Mouse (Mus musculus) kidney, postnatal 0 days (tissue): ENCODE results near the gene Ror2. TPM values are rescaled to one million over a fixed set of nuclear protein-coding genes. Genes with fewer than 3 reads are reported as not detected.
A peak's percentile ranks its signal among the peaks of the same experiment; 100 is the strongest.

Source experiments
- ATAC-seq: fragments of 200-750 bp; cut with Nextera tagmentation; replicated peaks from 2 replicates; pipeline ENCODE4 v1.8.0; 2017; ENCODE audit warnings: low read depth, moderate number of reproducible peaks, moderate TSS enrichment, moderate library complexity; ENCODE audit not compliant: low FRiP score
- DNase-seq: peaks from one replicate; pipeline ENCODE4 v3.0.0-alpha.2; 2016; ENCODE audit warnings: low spot score
- H3K27ac ChIP-seq: fragments of 300-500 bp; sonication (generic); 2 replicates; pipeline ENCODE4 v1.5.1; 2014; ENCODE audit warnings: mild to moderate bottlenecking
- H3K27me3 ChIP-seq: fragments of 300-500 bp; sonication (generic); 2 replicates; pipeline ENCODE4 v1.6.1; 2014; ENCODE audit warnings: low read length, mixed read lengths; ENCODE audit not compliant: insufficient read depth
- H3K36me3 ChIP-seq: fragments of 300-500 bp; sonication (generic); 2 replicates; pipeline ENCODE4 v1.6.1; 2014; ENCODE audit warnings: low read length, mixed read lengths; ENCODE audit not compliant: insufficient read depth
- H3K4me1 ChIP-seq: fragments of 300-500 bp; sonication (generic); replicated peaks from 2 replicates; pipeline ENCODE4 v1.6.1; 2014; ENCODE audit warnings: antibody characterized with exemption, low read length, mixed read lengths; ENCODE audit not compliant: insufficient read depth
- H3K4me2 ChIP-seq: fragments of 300-500 bp; sonication (generic); 2 replicates; pipeline ENCODE4 v1.6.1; 2014; ENCODE audit warnings: mild to moderate bottlenecking, low read length, moderate library complexity, mixed read lengths
- H3K4me3 ChIP-seq: fragments of 300-500 bp; sonication (generic); replicated peaks from 2 replicates; pipeline ENCODE4 v1.5.1; 2014; ENCODE audit warnings: low read depth, low read length
- H3K9ac ChIP-seq: fragments of 300-500 bp; sonication (generic); 2 replicates; pipeline ENCODE4 v1.6.1; 2014; ENCODE audit warnings: low read depth, low read length
- H3K9me3 ChIP-seq: fragments of 300-500 bp; sonication (generic); replicated peaks from 2 replicates; pipeline ENCODE4 v1.6.1; 2016; ENCODE audit warnings: low read length, inconsistent platforms, mixed read lengths
- CTCF ChIP-seq: IDR thresholded peaks from 2 replicates; pipeline ENCODE4 v1.5.1; 2016; ENCODE audit warnings: antibody characterized with exemption, low read depth, mild to moderate bottlenecking, moderate library complexity
- WGBS: fragments of 180-500 bp; shearing (Covaris S2); extraction: QIAGEN DNeasy Blood & Tissue Kit; methylation state at CpG from one replicate; pipeline ENCODE4 v1.1.7; 2014; 5-methylcytosine and 5-hydroxymethylcytosine counted together
- polyA plus RNA-seq: library from polyadenylated mRNA; unstranded; fragments of >200 nt; fragmentation: Nextera tagmentation; extraction: Ambion mirVana; gene quantifications from 2 replicates; pipeline ENCODE4 v1.2.1, GENCODE M21; 2015

Gene Ror2
- polyA plus RNA-seq, 1 experiment from 2014 or later = 7.4 TPM

DNA sequence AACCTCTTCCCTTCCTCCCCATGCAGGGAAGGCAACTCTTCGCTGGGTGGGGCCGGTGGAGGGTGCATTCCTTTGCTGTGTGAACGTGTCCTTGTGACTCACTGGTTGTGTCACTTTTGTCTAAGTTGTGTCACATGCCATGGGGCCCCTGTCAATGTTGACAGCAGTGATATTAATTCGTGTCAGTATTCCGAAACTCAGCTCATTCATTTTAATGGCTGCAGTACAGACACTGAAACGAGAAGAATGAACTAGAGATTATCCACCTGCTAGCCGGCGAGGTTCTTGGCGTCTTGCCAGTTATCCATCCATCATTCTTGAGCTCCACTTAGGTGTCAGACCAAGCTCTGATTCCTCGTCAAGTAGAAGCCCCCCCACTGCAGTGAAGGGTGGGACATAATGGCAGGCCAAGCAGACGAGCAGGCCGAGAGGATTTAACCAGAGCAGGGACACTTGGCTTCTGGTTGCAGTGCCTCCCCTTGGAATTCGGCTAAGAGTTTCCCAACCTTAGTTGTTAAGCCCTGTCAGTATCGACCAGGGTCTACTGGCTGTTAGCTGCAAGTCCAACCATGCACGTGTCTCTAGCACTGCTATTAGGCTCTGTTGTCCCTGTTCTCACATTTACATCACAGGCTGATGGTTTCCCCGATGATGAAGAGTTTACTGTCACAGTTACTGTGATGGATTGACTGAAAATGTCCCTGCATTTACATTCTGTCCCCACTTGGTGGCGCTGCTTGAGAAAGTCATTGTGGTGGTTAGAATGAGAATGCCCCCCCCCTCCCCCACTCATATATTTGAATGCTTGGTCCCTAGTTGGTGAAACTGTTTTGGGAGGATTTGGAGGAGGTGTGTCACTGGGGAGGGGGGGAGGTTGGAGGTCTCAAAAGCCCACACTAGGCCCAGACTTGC is 185.9 kb downstream of the Ror2 start:
- WGBS = 34% methylated on average over 17 of the region's 17 CpGs
- H3K4me1 ChIP-seq = no peaks in the 10 kb centered on the region
- ATAC-seq (0 out of 2 replicates have a peak, but pooled peaks have one; percentile 27), DNase-seq (peak; percentile 31)
- H3K4me3 ChIP-seq = no peak overlapping the region
- no peaks in the 10 kb centered on the region for H3K9me3 ChIP-seq
- H3K36me3 ChIP-seq = no peaks in the 10 kb centered on the region
- H3K4me2 ChIP-seq = no peak overlapping the region
- no peak overlapping the region for H3K27ac ChIP-seq
- peak; percentile 60 for TF ChIP-seq CTCF
- no peak overlapping the region for H3K9ac ChIP-seq
- no peaks in the 10 kb centered on the region for H3K27me3 ChIP-seq

DNA sequence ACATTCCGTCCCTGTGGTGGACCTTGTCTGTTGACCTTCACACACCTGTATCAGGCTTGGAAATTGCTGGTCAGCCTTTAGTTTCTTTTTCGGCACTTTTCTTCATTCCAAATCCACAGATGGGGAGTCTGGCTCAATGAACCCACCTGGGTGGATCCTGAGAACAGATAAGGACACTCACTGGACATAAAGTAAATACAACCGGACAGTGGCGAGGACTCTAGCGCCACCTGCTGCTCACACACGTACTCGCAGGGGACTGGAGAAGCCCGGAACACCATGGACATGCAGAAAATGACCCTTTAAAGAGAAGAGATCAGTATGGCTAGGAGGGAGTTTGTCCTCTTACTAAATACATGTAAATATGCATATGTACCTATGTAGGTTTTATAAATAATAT is 189.3 kb downstream of the Ror2 start:
- WGBS = 17% methylated on average over 8 of the region's 8 CpGs

GRCm38 (mm10) chr13:53095222-53095621 is 190.7 kb downstream of the Ror2 start:
- H3K9ac ChIP-seq = no peak overlapping the region
- H3K4me2 ChIP-seq = no peak overlapping the region
- 68% methylated on average over 17 of the region's 17 CpGs for WGBS
- no peak overlapping the region for H3K4me3 ChIP-seq
- H3K36me3 ChIP-seq = no peaks in the 10 kb centered on the region
- peak; percentile 50 for TF ChIP-seq CTCF
- peak; percentile 40 for DNase-seq
- ATAC-seq = no peak
- no peak overlapping the region for H3K27ac ChIP-seq
- H3K4me1 ChIP-seq = no peaks in the 10 kb centered on the region
- no peaks in the 10 kb centered on the region for H3K9me3 ChIP-seq
- H3K27me3 ChIP-seq = no peaks in the 10 kb centered on the region

More for the DNA sequence above, 189.3 kb downstream of the Ror2 start:
- no peak overlapping the region for H3K4me2 ChIP-seq
- H3K9me3 ChIP-seq = no peaks in the 10 kb centered on the region
- H3K27me3 ChIP-seq = no peaks in the 10 kb centered on the region
- H3K4me1 ChIP-seq = no peaks in the 10 kb centered on the region
- no peaks in the 10 kb centered on the region for H3K36me3 ChIP-seq
- no peak overlapping the region for H3K4me3 ChIP-seq
- H3K9ac ChIP-seq = no peak overlapping the region
- H3K27ac ChIP-seq = no peak overlapping the region
- TF ChIP-seq CTCF = peak; percentile 95
- no peak for ATAC-seq
- peak; percentile 81 for DNase-seq

DNA sequence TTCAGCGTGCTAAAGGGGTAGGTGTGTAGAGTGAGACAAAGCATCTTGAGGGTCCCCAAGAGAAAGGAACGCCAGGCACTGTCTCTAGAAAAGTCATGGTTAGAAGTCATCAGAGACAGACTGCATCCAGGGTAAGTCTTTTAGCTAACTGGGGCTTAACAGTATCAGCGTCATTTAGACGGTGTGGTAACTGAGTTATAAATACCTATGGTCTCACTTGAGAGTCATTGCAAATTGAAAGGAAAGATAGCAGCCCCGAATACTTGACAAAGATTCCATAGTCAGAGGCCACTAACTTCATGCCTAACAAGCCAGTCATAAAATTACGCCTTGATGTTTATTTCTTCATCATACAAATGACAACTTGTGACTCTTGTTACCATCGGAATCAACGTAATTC is 191.3 kb downstream of the Ror2 start:
- no peaks in the 10 kb centered on the region for H3K27me3 ChIP-seq
- no peak for DNase-seq
- no peak overlapping the region for H3K4me2 ChIP-seq
- no peaks in the 10 kb centered on the region for H3K9me3 ChIP-seq
- no peaks in the 10 kb centered on the region for H3K4me1 ChIP-seq
- no peak for ATAC-seq
- H3K27ac ChIP-seq = no peak overlapping the region
- no peaks in the 10 kb centered on the region for H3K36me3 ChIP-seq
- no peak for TF ChIP-seq CTCF
- no peak overlapping the region for H3K4me3 ChIP-seq
- WGBS = 79% methylated on average over 8 of the region's 8 CpGs
- H3K9ac ChIP-seq = no peak overlapping the region

DNA sequence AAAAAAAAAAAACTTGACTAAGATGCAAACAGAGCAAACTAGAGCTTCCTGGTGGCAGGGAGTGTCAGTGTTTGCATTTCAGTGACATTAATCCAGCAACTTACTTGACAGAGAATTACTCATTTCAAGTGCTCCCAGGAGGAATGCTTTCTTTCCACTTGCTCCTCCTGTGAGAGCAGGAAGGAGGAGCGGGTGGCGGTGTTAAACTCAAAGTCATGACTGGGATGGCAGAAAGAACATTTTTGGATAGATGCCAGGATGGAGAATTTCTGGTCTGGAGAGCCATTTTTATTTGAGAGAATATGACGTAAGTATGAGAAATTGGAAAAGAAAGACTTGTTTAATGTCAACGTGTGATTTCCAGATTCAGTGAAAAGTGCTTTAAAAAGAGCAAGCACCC is 192.5 kb downstream of the Ror2 start:
- Histone ChIP-seq H3K4me2 (no peak overlapping the region), H3K4me3 (no peak overlapping the region), H3K9me3 (no peaks in the 10 kb centered on the region), H3K4me1 (no peaks in the 10 kb centered on the region), H3K9ac (no peak overlapping the region), H3K27me3 (no peaks in the 10 kb centered on the region), H3K36me3 (no peaks in the 10 kb centered on the region), H3K27ac (no peak overlapping the region)
- 44% methylated on average over 4 of the region's 4 CpGs for WGBS
- no peak for TF ChIP-seq CTCF
- DNase-seq (no peak), ATAC-seq (no peak)

DNA sequence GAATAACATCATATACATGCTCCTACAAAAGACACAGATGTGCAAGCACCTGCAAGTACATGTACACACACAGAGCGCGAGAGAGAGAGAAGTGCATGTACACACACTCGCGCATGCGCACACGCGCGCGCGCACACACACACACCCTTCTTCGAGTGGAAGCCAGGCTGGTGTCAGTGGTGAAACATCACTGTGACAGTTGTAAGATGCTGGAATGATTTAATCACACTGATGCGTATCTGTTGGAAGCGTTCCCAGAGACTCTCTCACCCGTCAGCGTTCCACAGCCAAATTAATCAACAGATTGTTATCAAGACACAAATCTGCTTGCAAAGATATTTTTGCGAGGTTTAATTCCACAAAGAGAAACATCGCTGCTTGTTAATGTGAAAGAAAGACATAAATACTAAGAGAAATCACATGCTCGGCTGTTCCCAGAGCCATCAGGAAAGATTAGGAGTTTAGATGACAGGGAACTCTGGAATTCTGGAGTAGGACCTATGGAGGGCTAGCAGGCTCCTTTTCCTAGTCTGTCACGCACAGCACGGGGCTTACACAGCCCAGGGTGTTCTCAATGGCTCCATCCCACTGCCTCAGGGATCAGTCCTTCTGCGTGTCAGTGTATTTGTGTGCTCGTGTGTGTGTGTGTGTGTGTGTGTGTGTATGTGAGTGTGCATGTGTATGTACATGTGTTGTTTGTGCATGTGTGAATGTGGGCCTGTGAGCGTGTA is 199.2 kb downstream of the Ror2 start:
- Histone ChIP-seq H3K4me3 (no peak overlapping the region), H3K27me3 (no peaks in the 10 kb centered on the region), H3K4me2 (no peak overlapping the region), H3K27ac (no peak overlapping the region), H3K9ac (no peak overlapping the region), H3K36me3 (no peaks in the 10 kb centered on the region), H3K4me1 (no peaks in the 10 kb centered on the region), H3K9me3 (no peaks in the 10 kb centered on the region)
- ATAC-seq (no peak), DNase-seq (peak; percentile 30)
- no peak for TF ChIP-seq CTCF
- WGBS = 65% methylated on average over 23 of the region's 23 CpGs
